In genomic region chr9:16497361-16497760, GRCm38 (mm10) we compare ENCODE assay signal across 16 mouse cellular contexts.
"Had no signal": no experiment of that assay in that cellular context is flagged by ENCODE, and none has a peak within 500 bp of the region (broad histone marks: within the 10 kb centered on the region; RNA-seq: fewer than 3 reads in every experiment).

No protein-coding gene starts in this region.

- H3K4me2 ChIP-seq: neural tube, embryonic 15.5 days; stomach, embryonic 15.5 days had no signal

- DNase-seq: retina, postnatal 1 day; right cerebral cortex, adult 18-20 months; right cerebral cortex, postnatal 14 days; right cerebral cortex, postnatal 25 days; right cerebral cortex, postnatal 4 days; spleen, adult 18-20 months; thymus, adult 18-20 months; thymus, adult 2 months; thymus, postnatal 14 days; thymus, postnatal 25 days; thymus, postnatal 36 days; thymus, postnatal 4 days had no signal

- H3K9me3 ChIP-seq: neural tube, embryonic 13.5 days; neural tube, embryonic 15.5 days; stomach, embryonic 15.5 days had no signal

- H3K36me3 ChIP-seq: neural tube, embryonic 13.5 days; neural tube, embryonic 15.5 days; stomach, embryonic 15.5 days had no signal

- H3K4me3 ChIP-seq: neural tube, embryonic 13.5 days; neural tube, embryonic 15.5 days; stomach, embryonic 15.5 days had no signal

- H3K9ac ChIP-seq: neural tube, embryonic 13.5 days; neural tube, embryonic 15.5 days; stomach, embryonic 15.5 days had no signal

- H3K27me3 ChIP-seq: neural tube, embryonic 13.5 days; neural tube, embryonic 15.5 days had no signal

- H3K27ac ChIP-seq: neural tube, embryonic 13.5 days; neural tube, embryonic 15.5 days; stomach, embryonic 15.5 days; stomach, postnatal 0 days had no signal
